Mouse (Mus musculus) intestine, postnatal 0 days (tissue): ENCODE results near the gene Csn1s2b. TPM values are rescaled to one million over a fixed set of nuclear protein-coding genes. Genes with fewer than 3 reads are reported as not detected.
"Not testable (repeated sequence)": the region's sequence is repeated elsewhere in the genome, so short reads cannot be mapped to it uniquely, and the experiment has no call there.

Experiments
- ATAC-seq: fragments of 200-750 bp; cut with Nextera tagmentation; 2 replicates; pipeline ENCODE4 v1.8.0; 2017; ENCODE audit warnings: mild to moderate bottlenecking, moderate TSS enrichment, moderate library complexity
- H3K27ac ChIP-seq: fragments of 300-500 bp; sonication (generic); 2 replicates; pipeline ENCODE4 v1.5.1; 2014; ENCODE audit warnings: mild to moderate bottlenecking, low read depth, low read length, moderate library complexity
- H3K27me3 ChIP-seq: fragments of 300-500 bp; sonication (generic); replicated peaks from 2 replicates; pipeline ENCODE4 v1.6.1; 2014; ENCODE audit warnings: low read length, mixed read lengths; ENCODE audit not compliant: control insufficient read depth, insufficient read depth
- H3K36me3 ChIP-seq: fragments of 300-500 bp; sonication (generic); 2 replicates; pipeline ENCODE4 v1.6.1; 2014; ENCODE audit warnings: mild to moderate bottlenecking, moderate library complexity; ENCODE audit not compliant: control insufficient read depth, insufficient read depth
- H3K4me1 ChIP-seq: fragments of 300-500 bp; sonication (generic); replicated peaks from 2 replicates; pipeline ENCODE4 v1.6.1; 2014; ENCODE audit warnings: antibody characterized with exemption, low read length, mixed read lengths; ENCODE audit not compliant: control insufficient read depth, insufficient read depth
- H3K4me2 ChIP-seq: fragments of 300-500 bp; sonication (generic); replicated peaks from 2 replicates; pipeline ENCODE4 v1.6.1; 2014; ENCODE audit warnings: low read depth, mild to moderate bottlenecking, moderate library complexity
- H3K4me3 ChIP-seq: fragments of 300-500 bp; sonication (generic); 2 replicates; pipeline ENCODE4 v1.5.1; 2014; ENCODE audit warnings: low read depth, low read length
- H3K9ac ChIP-seq: fragments of 300-500 bp; sonication (generic); 2 replicates; pipeline ENCODE4 v1.6.1; 2014; ENCODE audit warnings: mild to moderate bottlenecking, low read depth, low read length
- H3K9me3 ChIP-seq: fragments of 300-500 bp; sonication (generic); 2 replicates; pipeline ENCODE4 v1.6.1; 2016; ENCODE audit warnings: mixed run types; ENCODE audit not compliant: control insufficient read depth
- CTCF ChIP-seq: sonication (generic); IDR thresholded peaks from 2 replicates; pipeline ENCODE4 v1.5.1; 2016; ENCODE audit warnings: low read depth, mild to moderate bottlenecking, control low read depth, antibody characterized with exemption, moderate library complexity
- WGBS: fragments of 180-500 bp; shearing (Covaris S2); extraction: QIAGEN DNeasy Blood & Tissue Kit; methylation state at CpG from one replicate; pipeline ENCODE4 v1.1.7; 2014; 5-methylcytosine and 5-hydroxymethylcytosine counted together
- polyA plus RNA-seq: library from polyadenylated mRNA; unstranded; fragments of >200 nt; fragmentation: Nextera tagmentation; extraction: Ambion mirVana; gene quantifications from 2 replicates; pipeline ENCODE4 v1.2.1, GENCODE M21; 2015

The Csn1s2b gene
- 0.21 TPM in 1 of 2 replicates, not detected in the other for polyA plus RNA-seq

DNA sequence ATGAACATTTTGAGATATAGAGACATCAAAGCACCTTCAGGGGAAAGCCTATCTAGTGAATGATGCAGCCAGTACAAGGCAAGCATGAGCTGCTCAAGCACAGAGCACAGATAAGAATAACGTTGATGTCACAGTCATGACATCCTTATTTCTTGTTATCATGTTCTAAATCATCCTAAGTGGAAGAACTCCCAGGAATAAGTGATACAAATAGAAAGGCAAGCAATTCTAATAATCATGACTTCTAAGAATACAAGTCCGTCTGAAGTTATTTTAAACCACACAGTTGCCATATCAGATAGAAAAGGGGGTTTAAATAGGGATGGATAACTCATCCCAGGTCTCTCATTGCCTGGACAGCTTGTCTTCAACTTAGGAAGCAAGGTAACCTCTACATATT is at the start of gene Csn1s2b:
TSS of gene Csn1s2b (plus strand) at position 301 of the 400 bp plus-strand sequence.
- Histone ChIP-seq H3K36me3 (no peaks in the 10 kb centered on the region), H3K4me1 (no peaks in the 10 kb centered on the region), H3K27me3 (no peaks in the 10 kb centered on the region), H3K4me3 (no peak within 1 kb of the TSS), H3K27ac (no peak within 1 kb of the TSS), H3K9ac (no peak within 1 kb of the TSS), H3K4me2 (no peak within 1 kb of the TSS), H3K9me3 (no peaks in the 10 kb centered on the region)
- no peak for ATAC-seq
- no peak for TF ChIP-seq CTCF
- 61% methylated on average over 2 of the region's 2 CpGs for WGBS

DNA sequence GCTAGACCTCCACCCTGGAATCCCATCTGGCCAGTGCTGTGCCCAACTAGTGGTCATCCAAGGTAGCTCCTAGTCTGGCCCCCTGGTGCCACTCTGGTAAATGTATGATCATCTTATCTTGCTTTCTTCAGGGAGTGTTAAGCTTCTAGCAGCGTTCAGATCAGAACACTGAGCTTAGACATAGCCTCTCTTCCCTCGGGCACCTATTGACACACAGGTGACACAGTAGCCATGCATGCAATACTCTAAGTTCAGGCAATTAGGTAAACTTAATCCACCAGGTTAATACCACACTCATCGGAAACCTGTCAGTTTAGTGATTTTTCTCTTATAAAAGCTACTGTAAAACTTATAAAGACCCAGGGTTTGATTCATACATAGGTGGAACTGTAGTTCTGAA is 43.3 kb upstream of the Csn1s2b start:
- H3K9ac ChIP-seq = no peak overlapping the region
- no peak overlapping the region for H3K27ac ChIP-seq
- H3K4me2 ChIP-seq = no peak overlapping the region
- no peak for ATAC-seq
- no peaks in the 10 kb centered on the region for H3K36me3 ChIP-seq
- no peaks in the 10 kb centered on the region for H3K27me3 ChIP-seq
- H3K4me1 ChIP-seq = no peaks in the 10 kb centered on the region
- WGBS = 76% methylated on average over 3 of the region's 3 CpGs
- no peak overlapping the region for H3K4me3 ChIP-seq
- H3K9me3 ChIP-seq = no peaks in the 10 kb centered on the region
- TF ChIP-seq CTCF = no peak

DNA sequence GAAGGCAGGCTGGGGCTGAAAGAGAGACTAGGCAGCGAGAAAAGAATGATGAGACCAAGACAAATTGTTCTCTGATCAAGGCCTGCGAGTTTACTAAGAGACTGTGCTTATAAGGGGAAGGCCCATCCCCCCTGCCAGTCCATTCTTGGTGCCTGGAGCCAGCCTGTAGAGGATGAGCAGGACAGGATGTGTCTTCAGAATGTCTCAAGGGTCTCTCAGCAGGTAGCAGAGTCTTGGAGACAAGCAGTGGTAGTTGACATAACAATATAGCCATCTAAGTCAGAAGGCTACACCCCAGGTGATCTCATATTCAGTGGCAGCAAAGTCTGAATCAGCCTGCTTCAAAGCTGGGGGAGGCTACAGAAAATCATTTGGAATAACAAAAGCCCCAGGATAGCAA is 35.7 kb upstream of the Csn1s2b start:
- H3K27me3 ChIP-seq, H3K27ac ChIP-seq, ATAC-seq, H3K4me1 ChIP-seq, H3K9ac ChIP-seq, H3K4me2 ChIP-seq, H3K9me3 ChIP-seq, H3K4me3 ChIP-seq, H3K36me3 ChIP-seq: not testable (repeated sequence)
- 43% methylated on average over 2 of the region's 2 CpGs for WGBS

DNA sequence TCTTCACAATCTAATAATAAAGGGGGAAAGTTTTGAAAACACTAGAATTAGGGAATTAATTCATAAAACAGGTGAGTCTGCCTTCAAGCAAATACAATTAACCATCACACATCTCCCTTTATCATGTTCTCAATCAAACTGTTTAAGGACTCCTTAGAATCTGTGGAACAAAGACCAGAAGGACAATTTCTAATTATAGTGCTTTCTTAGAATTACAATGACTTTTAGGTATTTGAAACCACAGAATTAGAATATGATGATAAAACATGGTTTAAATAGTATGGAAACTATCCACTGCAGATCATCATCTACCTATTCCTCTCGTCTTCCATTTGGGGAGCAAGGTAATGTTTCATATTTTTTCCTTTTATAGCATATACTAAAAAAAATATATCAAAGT is 33.6 kb upstream of the Csn1s2b start, which contains the start of gene Csn1s2a:
TSS of gene Csn1s2a (plus strand) at position 301 of the 400 bp plus-strand sequence.
- whole genome bisulfite sequencing = 80% methylated on average over 1 of the region's 1 CpGs
- no peak for ATAC-seq
- Histone ChIP-seq H3K4me3 (no peak within 1 kb of the TSS), H3K27ac (no peak within 1 kb of the TSS), H3K4me2 (no peak within 1 kb of the TSS), H3K9me3 (no peaks in the 10 kb centered on the region), H3K27me3 (no peaks in the 10 kb centered on the region), H3K9ac (no peak within 1 kb of the TSS), H3K4me1 (no peaks in the 10 kb centered on the region), H3K36me3 (no peaks in the 10 kb centered on the region)
- TF ChIP-seq CTCF = no peak

DNA sequence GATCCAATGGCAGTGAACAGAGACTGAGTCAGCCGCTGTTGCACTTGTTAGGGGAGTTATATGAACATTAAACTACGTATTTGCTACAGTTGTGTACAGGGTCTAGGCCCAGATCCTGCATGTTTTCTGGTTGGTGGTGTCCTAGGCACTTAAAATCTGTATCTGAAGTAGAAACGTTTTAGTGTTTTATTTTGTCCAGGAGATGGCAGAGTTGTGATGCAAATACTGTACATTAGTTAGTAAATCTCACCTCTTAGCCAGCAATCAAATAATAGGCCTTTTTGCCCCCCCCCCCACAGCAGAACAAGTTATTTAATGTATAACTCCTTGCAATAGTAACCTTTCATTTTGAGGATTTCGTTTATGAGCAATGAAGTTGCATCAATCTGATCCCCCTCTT is 25.2 kb upstream of the Csn1s2b start:
- 0 out of 2 replicates have a peak, but pooled peaks have one; percentile 9 for TF ChIP-seq CTCF
- no peaks in the 10 kb centered on the region for H3K27me3 ChIP-seq
- no peak overlapping the region for H3K27ac ChIP-seq
- H3K36me3 ChIP-seq = no peaks in the 10 kb centered on the region
- no peak overlapping the region for H3K4me3 ChIP-seq
- H3K9me3 ChIP-seq = no peaks in the 10 kb centered on the region
- 47% methylated on average over 4 of the region's 4 CpGs for WGBS
- H3K4me1 ChIP-seq = no peaks in the 10 kb centered on the region
- no peak overlapping the region for H3K9ac ChIP-seq
- no peak overlapping the region for H3K4me2 ChIP-seq
- no peak for ATAC-seq

DNA sequence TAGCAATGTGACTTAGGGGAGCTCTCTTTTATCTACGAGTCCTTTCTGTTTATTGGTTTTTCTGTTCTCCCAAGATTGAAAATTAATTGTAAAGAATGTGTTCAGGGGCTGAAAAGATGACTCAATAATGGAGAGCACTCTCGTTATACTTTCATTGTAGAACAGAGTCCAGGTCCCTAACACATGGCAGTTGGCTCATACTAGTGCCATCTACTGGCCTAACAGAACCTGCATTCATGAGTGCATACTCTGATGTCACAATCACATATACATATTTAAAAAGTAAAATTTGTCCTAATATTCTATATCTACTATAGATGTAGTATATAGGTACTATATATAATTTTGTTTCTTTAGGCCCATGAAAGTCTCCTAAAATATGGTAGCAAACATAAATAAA is 1.4 kb downstream of the Csn1s2b start:
- no peak overlapping the region for H3K4me2 ChIP-seq
- WGBS = 61% methylated on average over 2 of the region's 2 CpGs
- no peaks in the 10 kb centered on the region for H3K36me3 ChIP-seq
- H3K9ac ChIP-seq = no peak overlapping the region
- peak; percentile 37 for TF ChIP-seq CTCF
- no peaks in the 10 kb centered on the region for H3K27me3 ChIP-seq
- H3K9me3 ChIP-seq = no peaks in the 10 kb centered on the region
- no peak overlapping the region for H3K4me3 ChIP-seq
- H3K4me1 ChIP-seq = no peaks in the 10 kb centered on the region
- no peak for ATAC-seq
- no peak overlapping the region for H3K27ac ChIP-seq

DNA sequence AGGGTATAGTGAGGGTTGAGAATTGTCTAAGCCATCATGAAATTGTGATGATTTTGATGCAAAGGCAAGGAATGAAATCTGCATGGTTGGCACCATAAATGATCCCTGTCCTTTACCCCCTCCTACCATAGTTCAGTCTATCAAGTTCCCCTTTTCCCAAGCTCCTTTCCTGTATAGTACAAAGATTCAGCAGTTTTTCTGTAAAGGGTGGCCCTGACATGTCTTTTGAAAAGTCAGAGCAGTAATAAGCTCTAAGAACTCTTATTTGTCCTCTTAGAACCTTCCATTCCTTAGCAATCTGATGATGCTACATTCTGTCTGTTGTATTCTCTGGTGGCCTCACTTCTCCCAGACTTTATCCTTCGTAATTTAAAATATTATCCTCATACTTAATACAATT is 17.5 kb downstream of the Csn1s2b start, which contains the start of gene Prr27:
TSS of gene Prr27 (plus strand) at position 301 of the 400 bp plus-strand sequence.
- 69% methylated on average over 1 of the region's 1 CpGs for WGBS
- ATAC-seq = no peak
- no peak for TF ChIP-seq CTCF

More for the DNA sequence above, 17.5 kb downstream of the Csn1s2b start, which contains the start of gene Prr27:
- Histone ChIP-seq H3K4me1 (no peaks in the 10 kb centered on the region), H3K9ac (no peak within 1 kb of the TSS), H3K4me2 (no peak within 1 kb of the TSS), H3K9me3 (no peaks in the 10 kb centered on the region), H3K36me3 (no peaks in the 10 kb centered on the region), H3K27me3 (no peaks in the 10 kb centered on the region), H3K4me3 (no peak within 1 kb of the TSS), H3K27ac (no peak within 1 kb of the TSS)
